Mouse (Mus musculus): Measurements from ENCODE around the gene Cdkl4. TPM values are rescaled to one million over a fixed set of nuclear protein-coding genes. Genes with fewer than 3 reads are reported as not detected.
A peak's percentile ranks its signal among the peaks of the same experiment; 100 is the strongest.

The Cdkl4 gene
- total and polyA plus RNA-seq, 3 experiments, result 0.42 to 0.71 TPM; not detected in 1

DNA sequence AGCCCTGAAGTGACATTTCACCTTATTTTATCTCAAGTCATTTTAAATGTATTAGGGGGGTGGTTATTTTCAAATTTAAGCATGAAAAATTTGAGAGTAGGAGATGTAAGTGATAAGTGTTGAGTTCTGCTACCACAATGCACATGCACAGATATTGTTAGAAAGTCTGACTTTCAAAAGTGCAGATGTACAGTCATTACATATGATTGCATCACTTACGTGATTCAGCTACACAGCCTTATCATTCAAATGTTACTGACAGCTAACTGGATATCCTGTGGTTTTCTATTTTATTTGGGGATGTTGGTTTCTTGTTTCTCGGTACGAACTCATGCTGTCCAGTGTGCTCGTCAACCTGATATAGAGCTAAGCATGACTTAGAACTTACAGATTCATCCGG lies 92.5 kb downstream of the Cdkl4 start (continued):
- TF ChIP-seq MAZ (IDR thresholded peaks at IDR 0.05; ENCODE audit: low read depth, low read length) (no peak), CHD2 (IDR thresholded peaks at IDR 0.05; ENCODE audit: low read length) (no peak), TBP (IDR thresholded peaks at IDR 0.05; ENCODE audit: low read depth, low read length) (no peak), MYC (IDR thresholded peaks at IDR 0.05; ENCODE audit: low read depth, low read length) (peak; percentile 96), POLR2A (IDR thresholded peaks at IDR 0.05; ENCODE audit: control insufficient read depth in 1 of 2, insufficient read depth in 1 of 2, low read depth in 1 of 2, low read length in 2 of 2, poor library complexity in 1 of 2) (no peak), EP300 (IDR thresholded peaks at IDR 0.05; ENCODE audit: low read depth in 1 of 2, low read length in 2 of 2) (peak; percentile 96 to 98), ZKSCAN1 (IDR thresholded peaks at IDR 0.05; ENCODE audit: low read depth, low read length) (no peak), USF1 (IDR thresholded peaks at IDR 0.05; ENCODE audit: low read depth, low read length) (peak; percentile 25; the same call in 1 of the 2 replicates), POLR2AphosphoS2 (IDR thresholded peaks at IDR 0.05; ENCODE audit: low read length) (no peak), GABPA (IDR thresholded peaks at IDR 0.05; ENCODE audit: low read depth, low read length) (peak; percentile 85; the same call in 1 of the 2 replicates), USF2 (IDR thresholded peaks at IDR 0.05; ENCODE audit: borderline replicate concordance in 1 of 2, insufficient read depth in 1 of 2, low read depth in 1 of 2, low read length in 2 of 2) (no peak), CHD1 (IDR thresholded peaks at IDR 0.05; ENCODE audit: low read depth, low read length) (no peak)

DNA sequence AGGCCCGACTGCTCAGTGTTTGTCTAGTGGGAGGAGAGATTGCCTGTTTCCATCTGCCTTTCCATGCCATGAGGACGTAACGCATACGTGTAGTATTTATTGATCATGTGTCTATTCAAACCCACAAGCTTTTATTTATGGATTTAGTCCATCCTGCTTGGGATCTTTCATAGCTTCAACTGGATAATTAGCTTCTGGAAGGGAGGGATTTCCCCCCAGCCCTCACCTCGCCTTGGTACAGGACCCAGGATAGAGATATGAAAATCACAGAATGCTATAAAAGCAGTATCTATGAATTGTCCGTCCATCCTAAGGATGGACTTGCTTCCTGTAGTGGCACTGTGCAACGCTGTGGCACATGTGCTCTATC lies 96.8 kb downstream of the Cdkl4 start:
- Histone ChIP-seq H3K27ac (ENCODE audit: control insufficient read depth, low read depth, low read length) (peak overlapping the region; percentile 79), H3K9ac (ENCODE audit: control insufficient read depth, low read depth, low read length, poor library complexity, severe bottlenecking) (peak overlapping the region; percentile 96), H3K4me1 (ENCODE audit: control insufficient read depth in 1 of 2, insufficient read depth in 2 of 2, low read length in 2 of 2) (peaks cover 18 to 38% of the 10 kb centered on the region in 2 experiments), H3K27me3 (ENCODE audit: control insufficient read depth in 1 of 2, insufficient read depth in 2 of 2, low read length in 2 of 2) (no peaks in the 10 kb centered on the region), H3K4me3 (ENCODE audit: control insufficient read depth in 1 of 2, insufficient read depth in 1 of 2, low read depth in 2 of 2, low read length in 2 of 2) (peak overlapping the region; percentile 66 to 95), H3K79me2 (ENCODE audit: control insufficient read depth, insufficient read depth, low read length, poor library complexity) (peaks cover 39% of the 10 kb centered on the region), H3K9me3 (replicated peaks; ENCODE audit: insufficient read depth, low read length) (no peaks in the 10 kb centered on the region), H3K36me3 (ENCODE audit: control insufficient read depth in 1 of 2, insufficient read depth in 2 of 2, low read length in 2 of 2) (peaks cover 0 to 43% of the 10 kb centered on the region in 2 experiments; a peak in 2 of 4 replicates)
- TF ChIP-seq RCOR1 (IDR thresholded peaks at IDR 0.05; ENCODE audit: low read depth, low read length) (no peak), CHD1 (IDR thresholded peaks at IDR 0.05; ENCODE audit: low read depth, low read length) (0 out of 2 replicates have a peak, but pooled peaks have one; percentile 1)
- DNase-seq (ENCODE audit: low read depth, low spot score), result no peak

DNA sequence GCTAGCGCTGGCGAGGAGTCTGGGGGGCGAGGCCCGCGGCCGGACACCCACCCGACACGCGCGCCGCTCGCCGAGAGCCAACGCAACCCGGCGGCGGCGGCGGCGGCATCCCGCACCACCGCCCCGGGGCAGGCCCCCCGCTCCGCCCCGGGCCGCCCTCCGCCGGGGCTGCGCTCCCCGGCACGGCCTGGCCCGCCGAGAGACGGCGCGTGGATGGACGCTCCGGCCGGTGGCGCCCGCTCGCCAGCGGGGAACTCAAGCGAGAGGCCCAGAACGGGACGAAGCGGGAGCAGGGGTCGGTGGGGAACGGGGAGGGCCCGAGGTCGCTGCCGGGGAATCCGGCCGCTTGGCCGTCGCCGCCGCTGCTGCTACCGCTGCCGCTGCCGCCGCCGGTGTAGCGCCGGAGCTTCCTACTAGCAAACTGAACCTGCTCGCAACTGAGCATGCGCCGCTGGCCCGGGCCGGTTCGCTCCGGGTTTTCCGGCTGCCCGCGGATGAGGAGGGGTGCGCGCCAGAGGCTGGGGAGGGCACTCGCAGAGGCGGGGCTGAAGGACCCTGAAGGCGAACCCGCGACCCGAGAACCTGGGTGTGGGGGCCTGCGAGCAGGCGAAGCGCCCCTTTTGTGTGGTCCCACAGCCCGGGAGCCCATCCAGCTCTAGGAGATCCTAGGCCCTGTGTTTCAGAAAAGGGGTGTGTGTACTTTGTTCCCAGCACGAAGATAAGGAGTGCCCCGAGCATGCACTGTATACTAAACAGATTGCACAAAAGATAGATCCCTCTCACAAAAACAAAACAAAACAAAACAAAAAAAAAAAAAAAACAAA lies 97.4 kb downstream of the Cdkl4 start, which contains the start of gene Sos1:
Sos1 (minus strand) TSS at position 423 of the 824 bp plus-strand sequence.
- Histone ChIP-seq H3K36me3 (ENCODE audit: control insufficient read depth in 1 of 2, insufficient read depth in 2 of 2, low read length in 2 of 2) (peaks cover 0 to 41% of the 10 kb centered on the region in 2 experiments; a peak in 2 of 4 replicates), H3K9ac (ENCODE audit: control insufficient read depth, low read depth, low read length, poor library complexity, severe bottlenecking) (peak within 1 kb of the TSS; percentile 96), H3K27me3 (ENCODE audit: control insufficient read depth in 1 of 2, insufficient read depth in 2 of 2, low read length in 2 of 2) (no peaks in the 10 kb centered on the region), H3K79me2 (ENCODE audit: control insufficient read depth, insufficient read depth, low read length, poor library complexity) (peaks cover 43% of the 10 kb centered on the region), H3K27ac (ENCODE audit: control insufficient read depth, low read depth, low read length) (peak within 1 kb of the TSS; percentile 86), H3K4me3 (ENCODE audit: control insufficient read depth in 1 of 2, insufficient read depth in 1 of 2, low read depth in 2 of 2, low read length in 2 of 2) (peak within 1 kb of the TSS; percentile 92 to 95), H3K4me1 (ENCODE audit: control insufficient read depth in 1 of 2, insufficient read depth in 2 of 2, low read length in 2 of 2) (peaks cover 14 to 35% of the 10 kb centered on the region in 2 experiments), H3K9me3 (replicated peaks; ENCODE audit: insufficient read depth, low read length) (no peaks in the 10 kb centered on the region)
- DNase-seq (ENCODE audit: low read depth, low spot score), result peak; percentile 96
- no peak for TF ChIP-seq MYB (IDR thresholded peaks at IDR 0.05; ENCODE audit: low read depth, low read length)
- peak; percentile 81 to 86; a peak in 3 of 4 replicates for TF ChIP-seq POLR2A (IDR thresholded peaks at IDR 0.05; ENCODE audit: control insufficient read depth in 1 of 2, insufficient read depth in 1 of 2, low read depth in 1 of 2, low read length in 2 of 2, poor library complexity in 1 of 2)
- peak; percentile 97 for TF ChIP-seq UBTF (IDR thresholded peaks at IDR 0.05; ENCODE audit: borderline replicate concordance, insufficient read depth, low read depth, low read length)
- TF ChIP-seq POLR2AphosphoS5 (IDR thresholded peaks at IDR 0.05; ENCODE audit: borderline replicate concordance, low read depth, low read length), result no peak
- no peak for TF ChIP-seq USF1 (IDR thresholded peaks at IDR 0.05; ENCODE audit: low read depth, low read length)
- no peak for TF ChIP-seq EP300 (IDR thresholded peaks at IDR 0.05; ENCODE audit: low read depth in 1 of 2, low read length in 2 of 2)
- no peak for TF ChIP-seq USF2 (IDR thresholded peaks at IDR 0.05; ENCODE audit: borderline replicate concordance in 1 of 2, insufficient read depth in 1 of 2, low read depth in 1 of 2, low read length in 2 of 2)
- TF ChIP-seq ZNF384 (IDR thresholded peaks at IDR 0.05; ENCODE audit: low read depth, low read length), result peak; percentile 61; the same call in 1 of the 2 replicates
- no peak for TF ChIP-seq JUND (IDR thresholded peaks at IDR 0.05; ENCODE audit: low read depth, low read length)
- no peak for TF ChIP-seq RAD21 (IDR thresholded peaks at IDR 0.05; ENCODE audit: low read depth, low read length)
- TF ChIP-seq NELFE (IDR thresholded peaks at IDR 0.05; ENCODE audit: low read depth, low read length), result peak; percentile 88
- TF ChIP-seq CTCF (IDR thresholded peaks at IDR 0.05 in 2 of 3, conservative IDR thresholded peaks at IDR 0.05 in 1 of 3; ENCODE audit: control insufficient read depth in 1 of 3, insufficient read depth in 1 of 3, low read depth in 2 of 3, low read length in 3 of 3, poor library complexity in 1 of 3, severe bottlenecking in 1 of 3), result peak in 1 of 3 experiments; percentile 2; a peak in 1 of 6 replicates
- TF ChIP-seq MAFK (IDR thresholded peaks at IDR 0.05; ENCODE audit: borderline replicate concordance, low read depth, low read length), result no peak
- no peak; the same call in 1 of the 2 replicates for TF ChIP-seq KAT2A (conservative IDR thresholded peaks at IDR 0.05; ENCODE audit: low read depth, low read length)
- no peak for TF ChIP-seq TAL1 (IDR thresholded peaks at IDR 0.05; ENCODE audit: low read length)
- no peak for TF ChIP-seq BHLHE40 (IDR thresholded peaks at IDR 0.05; ENCODE audit: borderline replicate concordance, low read depth, low read length)
- TF ChIP-seq POLR2AphosphoS2 (IDR thresholded peaks at IDR 0.05; ENCODE audit: low read length), result peak; percentile 80
- TF ChIP-seq SIN3A (IDR thresholded peaks at IDR 0.05; ENCODE audit: low read length), result peak; percentile 88
